Mouse (Mus musculus): ENCODE data around the gene Cdk6.
"Not testable (repeated sequence)": the region's sequence is repeated elsewhere in the genome, so short reads cannot be mapped to it uniquely, and the experiment has no call there.

The Cdk6 gene

DNA sequence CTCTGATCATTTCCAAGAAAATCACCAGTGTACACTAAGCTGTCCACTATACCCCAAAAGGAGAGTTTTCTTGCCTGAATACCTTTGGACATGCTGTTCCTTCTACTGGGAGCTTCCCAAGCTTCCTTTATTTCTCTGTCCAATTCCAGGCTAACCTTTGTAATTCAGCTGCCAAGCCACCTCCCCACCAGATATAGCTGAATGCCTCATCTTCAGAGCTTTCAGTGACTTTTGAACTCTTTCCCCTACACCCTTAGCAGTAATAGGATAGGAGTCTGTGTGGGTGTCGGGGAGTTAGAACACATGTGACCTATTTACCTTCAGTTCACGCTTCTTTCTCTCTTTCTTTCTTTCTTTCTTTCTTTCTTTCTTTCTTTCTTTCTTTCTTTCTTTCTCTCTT lies 34.9 kb downstream of the Cdk6 start:
- no peak for DNase-seq (ENCODE audit: extremely low spot score, low read depth, low spot score)

DNA sequence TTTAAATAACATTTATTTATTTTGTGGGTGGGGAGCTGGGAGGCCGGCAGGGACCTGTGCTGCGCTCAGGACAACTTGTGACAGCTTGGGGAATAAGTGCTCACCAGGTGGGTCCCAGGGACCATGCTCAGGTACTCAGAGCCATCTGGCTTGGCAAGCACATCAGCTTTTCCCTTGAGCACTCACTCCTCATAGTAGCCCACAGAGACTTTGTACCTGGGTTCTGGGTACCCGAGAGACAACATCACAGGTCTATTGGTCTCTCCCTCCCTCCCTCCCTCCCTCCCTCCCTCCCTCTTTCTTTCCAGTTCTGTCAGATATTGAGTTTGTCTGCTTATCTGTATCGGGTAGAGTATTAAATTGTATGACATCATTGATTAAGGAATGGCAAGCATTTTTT lies 38.0 kb downstream of the Cdk6 start:
- no peak for DNase-seq (ENCODE audit: extremely low spot score, low read depth, low spot score)

DNA sequence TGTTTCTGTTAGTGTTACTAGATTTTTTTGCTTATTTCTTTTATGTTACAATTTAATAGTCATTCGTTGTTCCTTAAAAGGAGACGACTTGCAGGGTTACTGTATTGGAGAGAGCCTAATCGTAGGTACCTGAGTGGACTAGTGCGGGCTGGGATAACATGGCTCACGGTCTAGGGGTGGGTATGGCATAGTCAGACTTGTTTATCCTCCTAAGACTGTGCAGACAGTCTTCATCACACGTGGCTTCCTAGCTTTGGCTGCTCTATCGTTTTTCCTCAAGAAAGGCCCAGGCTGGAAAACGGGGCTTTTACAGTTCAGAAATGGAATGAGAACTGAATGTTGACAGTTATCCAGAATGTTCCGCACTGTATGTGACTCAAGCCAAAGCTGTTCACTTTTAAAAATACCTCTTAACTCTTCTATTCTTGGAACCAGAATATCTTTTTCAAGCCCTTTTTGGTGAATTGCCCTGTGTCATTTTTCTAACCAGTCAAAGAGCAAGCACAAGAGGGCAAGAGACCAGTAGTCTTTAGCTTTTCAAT lies 39.5 kb downstream of the Cdk6 start:
- DNase-seq (ENCODE audit: extremely low spot score, low read depth, low spot score), result no peak

DNA sequence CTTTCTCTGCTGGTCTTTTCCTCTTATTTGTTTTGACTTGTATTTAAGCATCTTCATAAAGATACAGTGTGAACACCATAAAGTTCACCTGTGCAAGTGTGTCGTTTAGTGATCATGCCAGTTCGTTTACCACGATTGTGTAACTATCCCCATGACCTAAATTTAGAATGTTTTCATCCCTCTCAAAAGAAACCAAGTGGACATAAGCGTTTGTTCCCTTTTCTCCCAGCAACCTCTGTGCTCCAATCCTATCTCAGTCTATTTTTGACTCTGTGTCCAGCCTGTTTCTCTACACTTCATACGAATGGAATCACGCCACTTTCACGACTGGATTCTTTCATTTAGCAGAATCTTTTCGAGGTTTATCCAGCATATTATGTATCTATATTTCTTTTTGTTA lies 40.5 kb downstream of the Cdk6 start:
- DNase-seq (ENCODE audit: extremely low spot score, low read depth, low spot score), result no peak

GRCm38 (mm10) chr5:3382343-3383040 lies 41.2 kb downstream of the Cdk6 start:
- DNase-seq (ENCODE audit: extremely low spot score, low read depth, low spot score), result no peak

GRCm38 (mm10) chr5:3383547-3383946 lies 42.3 kb downstream of the Cdk6 start:
- no peak for DNase-seq (ENCODE audit: extremely low spot score, low read depth, low spot score)

DNA sequence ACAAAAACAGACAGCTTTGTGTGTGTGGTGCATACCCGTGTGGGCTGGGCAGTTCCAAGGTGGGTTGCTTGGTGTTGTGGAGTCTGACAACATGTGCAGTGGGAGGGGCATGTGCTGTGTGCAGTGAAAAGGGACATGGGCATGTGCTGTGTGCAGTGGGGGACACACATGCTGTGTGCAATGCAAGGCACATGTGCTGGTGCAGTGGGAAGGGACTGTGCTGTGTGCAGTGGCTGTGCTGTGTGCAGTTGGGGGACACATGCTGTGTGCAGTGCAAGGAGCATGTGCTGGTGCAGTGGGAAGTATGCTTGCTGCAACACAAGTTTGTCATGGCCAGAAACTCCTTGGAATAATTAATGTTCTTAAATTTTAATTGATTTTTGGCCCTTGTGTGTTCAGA lies 43.8 kb downstream of the Cdk6 start:
- DNase-seq (ENCODE audit: extremely low spot score, low read depth, low spot score), result no peak

DNA sequence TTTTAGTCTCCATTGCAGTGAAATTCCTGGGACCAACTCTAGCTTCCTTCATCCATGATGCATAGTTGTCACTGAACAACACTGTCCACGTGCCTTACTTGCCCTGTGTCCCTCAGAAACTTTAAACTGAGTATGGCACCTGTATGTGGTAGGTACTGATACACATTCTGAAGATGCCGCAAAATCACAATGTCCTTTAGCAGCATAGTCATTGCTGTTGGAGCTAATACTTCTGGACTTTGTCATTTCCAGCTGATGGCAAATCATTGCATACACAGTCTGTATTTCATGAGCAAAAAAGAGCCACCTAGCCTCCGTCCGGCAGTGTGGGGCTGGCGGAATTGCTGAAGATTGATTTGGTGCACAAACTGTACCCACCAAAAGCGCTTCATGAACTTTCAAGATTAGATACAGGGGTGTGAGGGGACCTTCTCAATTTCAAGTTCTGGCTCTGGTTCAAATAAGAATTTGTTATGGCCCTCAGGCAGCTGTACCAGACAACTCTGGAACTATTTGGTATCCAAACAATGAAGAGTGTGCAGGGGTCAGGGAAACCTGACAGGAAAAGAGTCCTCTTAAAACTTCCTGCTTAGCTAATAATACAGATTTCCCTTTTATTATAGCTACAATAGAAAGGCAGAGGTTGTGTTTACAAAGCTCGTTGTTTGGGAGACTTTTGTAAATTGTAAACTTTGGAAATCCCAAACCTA lies 44.9 kb downstream of the Cdk6 start:
- no peak for DNase-seq (ENCODE audit: extremely low spot score, low read depth, low spot score)

DNA sequence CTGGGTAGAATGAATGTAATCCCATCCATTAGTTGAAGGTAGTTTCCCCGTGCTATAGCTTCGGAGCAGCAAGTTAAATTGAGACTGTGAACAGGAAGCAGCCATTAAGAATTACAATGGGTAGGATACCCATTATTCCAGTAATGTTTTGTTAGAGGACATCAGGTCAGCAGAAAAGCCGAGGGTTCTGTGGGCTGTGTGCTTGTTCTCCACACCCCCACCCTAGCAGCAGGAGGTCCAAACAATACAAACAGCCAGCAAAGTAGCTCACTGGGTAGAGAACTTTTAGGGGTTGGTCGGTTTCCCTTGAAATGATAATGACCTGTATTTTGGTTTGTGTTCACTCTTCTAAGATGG lies 45.4 kb downstream of the Cdk6 start:
- DNase-seq (ENCODE audit: extremely low spot score, low read depth, low spot score), result no peak

DNA sequence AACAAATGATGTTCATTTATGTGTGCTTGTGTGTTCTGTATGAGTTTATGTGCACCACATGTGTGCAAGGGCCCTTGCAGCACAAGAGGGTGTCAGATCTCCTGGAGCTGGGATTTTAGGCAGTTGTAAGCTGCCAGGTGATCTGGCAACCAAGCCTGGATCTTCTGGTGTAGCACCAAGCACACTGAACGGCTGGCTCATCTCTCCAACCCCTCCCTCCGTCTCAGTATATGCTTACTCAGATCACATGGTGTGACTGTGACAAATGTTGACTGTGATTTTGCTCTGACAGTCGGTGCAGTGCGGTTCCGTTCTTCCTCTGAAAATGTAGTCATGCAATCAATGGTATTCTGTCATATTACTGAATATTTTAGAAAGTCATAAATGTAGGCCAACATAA lies 45.9 kb downstream of the Cdk6 start:
- no peak for DNase-seq (ENCODE audit: extremely low spot score, low read depth, low spot score)

DNA sequence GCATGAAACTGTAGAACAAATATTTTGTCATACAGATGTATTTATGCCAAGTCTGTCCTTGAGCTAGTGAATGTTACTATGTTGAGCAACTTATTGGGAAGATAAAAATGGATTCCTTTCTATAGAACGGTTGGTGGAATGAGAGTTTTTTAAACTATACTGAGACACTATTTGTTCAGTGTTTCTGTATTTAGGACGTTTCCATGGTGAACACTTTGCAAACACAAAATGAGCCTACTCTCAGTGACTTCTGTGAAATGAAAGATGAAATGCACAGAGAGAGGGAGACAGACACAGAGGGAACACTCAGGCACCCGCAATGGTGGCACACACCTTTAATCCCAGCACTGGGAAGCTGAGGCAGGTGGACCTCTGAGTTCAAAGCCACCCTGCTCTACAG lies 51.6 kb downstream of the Cdk6 start:
- no peak for DNase-seq (ENCODE audit: extremely low spot score, low read depth, low spot score)

DNA sequence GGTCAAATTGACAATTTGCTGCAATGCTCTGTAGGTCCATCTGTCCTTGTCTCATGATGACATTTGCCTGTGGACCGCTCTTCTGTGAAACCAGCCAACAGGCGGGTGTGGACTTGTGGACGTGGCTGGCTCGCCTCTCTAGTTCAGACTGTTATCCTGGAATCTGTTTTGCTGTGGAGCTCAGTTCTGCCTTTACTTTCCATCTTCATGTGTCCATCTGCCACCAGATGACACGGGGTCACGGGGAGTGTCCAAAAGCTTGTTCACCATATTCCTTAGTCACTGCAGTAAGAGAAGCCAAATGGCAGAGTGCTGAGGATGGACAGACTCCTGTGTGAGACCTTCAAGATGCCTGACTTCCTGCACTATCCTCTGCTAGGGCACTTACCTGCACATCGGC lies 52.9 kb downstream of the Cdk6 start:
- no peak for DNase-seq (ENCODE audit: extremely low spot score, low read depth, low spot score)

DNA sequence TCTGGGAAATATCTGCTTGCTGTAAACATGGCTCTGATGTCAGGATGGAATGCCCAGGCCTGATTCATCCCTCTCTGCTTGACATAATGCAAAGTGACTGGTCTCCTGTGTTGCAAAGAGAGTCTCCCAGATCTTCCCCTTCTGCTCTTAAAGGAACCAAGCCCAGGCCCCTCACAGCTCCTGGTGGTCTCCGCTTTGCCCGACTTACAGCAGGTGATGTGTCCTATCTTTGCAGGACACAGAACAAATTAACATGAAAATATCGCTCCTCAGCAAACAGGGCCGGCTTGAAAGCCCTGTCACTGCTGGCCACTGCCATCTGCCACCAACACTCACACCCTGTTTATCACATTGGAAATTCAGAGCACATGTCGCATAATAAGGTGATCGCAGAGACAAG lies 53.7 kb downstream of the Cdk6 start:
- no peak for DNase-seq (ENCODE audit: extremely low spot score, low read depth, low spot score)

DNA sequence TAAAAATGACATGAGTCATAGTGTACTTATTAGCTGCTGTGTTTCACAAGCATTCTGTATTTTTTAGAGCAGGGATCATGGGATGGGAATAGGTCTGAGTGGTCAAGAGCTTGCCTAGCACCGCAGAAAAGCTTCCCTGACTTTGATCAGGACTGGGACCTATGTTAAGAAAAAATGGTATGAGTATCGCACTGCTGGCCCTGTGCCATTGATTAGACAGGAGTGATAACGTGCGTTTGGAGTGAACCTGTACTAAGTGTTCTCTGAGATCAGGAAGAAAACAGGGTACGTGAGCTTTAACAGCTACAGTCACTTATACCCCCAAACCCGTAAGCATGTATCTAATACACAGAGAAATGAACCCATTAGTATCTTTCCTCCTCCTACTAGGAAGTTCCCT lies 54.9 kb downstream of the Cdk6 start:
- no peak for DNase-seq (ENCODE audit: extremely low spot score, low read depth, low spot score)

DNA sequence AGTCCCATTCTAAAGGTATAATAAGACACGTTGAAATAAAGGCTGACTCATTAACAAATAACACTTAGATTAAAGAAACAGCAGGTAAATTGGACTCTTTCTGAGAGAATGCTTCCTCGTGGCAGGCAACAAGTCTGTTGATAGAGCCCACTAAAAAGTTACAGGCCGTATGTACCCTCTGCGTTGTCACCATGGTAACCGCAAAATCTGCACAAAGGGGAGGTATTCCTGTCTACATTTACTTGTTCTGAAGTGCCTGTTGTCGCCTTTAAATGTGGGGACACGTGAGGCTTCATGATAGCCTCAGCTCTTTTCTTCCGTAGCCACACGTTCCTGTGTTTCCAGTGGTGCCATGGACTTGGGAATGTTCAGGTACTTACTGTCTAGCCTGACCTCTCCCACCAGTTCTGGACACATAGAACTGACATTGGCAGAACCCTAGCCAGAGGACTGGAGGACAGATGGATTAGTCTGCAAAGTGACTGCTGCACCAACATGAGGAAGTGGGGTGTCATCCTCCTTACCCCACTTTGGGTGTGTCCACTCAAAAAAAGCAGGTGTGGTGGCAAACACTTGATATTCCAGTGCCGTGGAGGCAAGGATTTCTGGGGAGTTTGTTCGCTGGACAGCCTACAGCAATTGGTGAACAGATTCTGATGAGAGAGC lies 55.8 kb downstream of the Cdk6 start:
- DNase-seq (ENCODE audit: extremely low spot score, low read depth, low spot score), result no peak

GRCm38 (mm10) chr5:3399784-3400494 lies 58.7 kb downstream of the Cdk6 start:
- DNase-seq (ENCODE audit: extremely low spot score, low read depth, low spot score), result peak; percentile 81

DNA sequence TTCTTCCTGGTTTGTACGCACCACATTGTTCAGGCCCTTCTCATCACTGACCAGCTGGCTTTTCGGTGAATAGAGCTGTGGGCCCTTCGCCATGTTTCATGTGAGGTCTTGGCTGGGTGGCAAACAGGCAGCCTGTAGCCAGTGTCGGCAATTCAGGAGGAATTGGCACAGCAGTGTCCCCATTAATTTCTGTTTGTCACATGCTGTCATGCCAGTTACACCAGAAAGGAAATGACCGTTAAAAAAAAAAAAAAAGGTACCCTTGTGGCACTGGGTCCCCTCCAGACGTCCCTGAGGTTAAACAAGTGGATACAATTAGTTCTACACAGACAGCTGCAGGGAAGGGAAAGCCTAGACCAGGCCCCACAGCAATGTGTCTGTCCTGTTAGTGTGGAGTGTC lies 63.8 kb downstream of the Cdk6 start:
- no peak for DNase-seq (ENCODE audit: extremely low spot score, low read depth, low spot score)

DNA sequence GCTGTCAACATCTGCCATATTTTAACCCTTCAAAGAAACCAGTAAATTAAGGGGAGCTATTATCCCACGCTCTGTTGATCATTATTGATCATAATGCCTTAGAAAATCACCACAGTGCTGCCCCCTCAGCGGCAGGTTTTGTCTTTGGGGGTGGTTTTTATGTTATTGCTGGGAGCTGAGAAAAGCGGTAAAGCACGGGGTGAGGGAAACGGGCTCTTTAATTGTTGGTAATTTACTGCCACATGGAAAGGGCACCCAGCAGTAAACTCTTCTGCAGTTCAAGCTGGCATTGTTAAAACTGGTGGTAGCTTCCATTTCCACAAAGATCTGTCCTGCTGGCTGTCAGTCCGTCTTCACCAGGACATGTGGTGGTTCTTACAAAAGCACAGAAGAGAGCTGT lies 64.2 kb downstream of the Cdk6 start:
- no peak for DNase-seq (ENCODE audit: extremely low spot score, low read depth, low spot score)

DNA sequence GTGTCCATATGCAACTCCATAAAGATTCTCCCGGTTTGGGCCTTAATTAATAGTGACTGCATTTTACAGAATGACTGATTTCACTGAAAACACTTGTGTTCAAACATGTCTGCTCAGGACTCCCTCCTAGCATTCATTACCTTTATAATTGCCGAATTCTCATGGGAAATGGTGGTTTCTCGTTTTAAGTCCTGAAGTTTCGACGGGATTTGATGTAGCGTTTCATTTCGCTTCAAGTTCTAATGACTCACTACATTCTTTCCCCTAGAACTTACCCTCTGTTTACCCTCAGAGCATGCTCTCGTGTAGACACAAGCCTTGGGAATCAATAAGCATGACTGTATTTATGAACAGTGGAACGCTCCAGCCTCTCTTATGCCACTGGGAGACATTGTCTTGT lies 66.6 kb downstream of the Cdk6 start:
- no peak for DNase-seq (ENCODE audit: extremely low spot score, low read depth, low spot score)

- not testable (repeated sequence) for DNase-seq (ENCODE audit: extremely low spot score, low read depth, low spot score)
Measured at GRCm38 (mm10) chr5:3418183-3418582, 76.9 kb downstream of the Cdk6 start.

GRCm38 (mm10) chr5:3420094-3420831 lies 79.0 kb downstream of the Cdk6 start:
- DNase-seq (ENCODE audit: extremely low spot score, low read depth, low spot score), result no peak

All from hindlimb bud, embryonic 11.5 days (tissue).